Mouse (Mus musculus) lung, adult 2 months (tissue): Measurements from ENCODE around the gene Slc41a2. TPM values are rescaled to one million over a fixed set of nuclear protein-coding genes. Genes with fewer than 3 reads are reported as not detected.

Source experiments
- DNase-seq: peaks from one replicate; pipeline ENCODE4 v3.0.0; 2022
- H3K4me1 ChIP-seq: fragments of 200-500 bp; 2 replicates; pipeline ENCODE4 v1.6.1; 2011; ENCODE audit warnings: low read length; ENCODE audit not compliant: control insufficient read depth, insufficient read depth
- H3K4me3 ChIP-seq: fragments of 200-500 bp; replicated peaks from 2 replicates; pipeline ENCODE3; 2011; ENCODE audit warnings: low read depth, mild to moderate bottlenecking, control low read depth, low read length; ENCODE audit errors: extremely low read depth
- CTCF ChIP-seq: fragments of 200-500 bp; IDR thresholded peaks from 2 replicates; pipeline ENCODE4 v1.5.1; 2011; ENCODE audit warnings: mild to moderate bottlenecking, low read length, control low read depth; ENCODE audit not compliant: insufficient read depth
- POLR2A ChIP-seq: fragments of 200-500 bp; IDR thresholded peaks from 2 replicates; pipeline ENCODE4 v1.6.1; 2011; ENCODE audit warnings: low read depth, mild to moderate bottlenecking, control low read depth, low read length, borderline replicate concordance; ENCODE audit errors: extremely low read depth
- WGBS: fragments of 180-500 bp; shearing (Covaris S2); methylation state at CpG from one replicate; pipeline ENCODE4 v1.1.7; 2018; 5-methylcytosine and 5-hydroxymethylcytosine counted together
- polyA plus RNA-seq: library from polyadenylated mRNA; depleted of rRNA; stranded (reverse); fragments of >200 nt; gene quantifications from 2 replicates; pipeline ENCODE4 v1.2.3, GENCODE M21; 2012

Gene Slc41a2
- polyA plus RNA-seq, 1 experiment = 4.0 TPM

- peak; percentile 7 for DNase-seq
- Histone ChIP-seq H3K4me3 (no peak overlapping the region), H3K4me1 (no peaks in the 10 kb centered on the region)
- TF ChIP-seq CTCF (0 out of 2 replicates have a peak, but pooled peaks have one; percentile 9), POLR2A (no peak)
- WGBS = 49% methylated on average over 6 of the region's 6 CpGs
These were observed 49.9 kb downstream of the Slc41a2 start for GRCm38 (mm10) chr10:83287828-83288227.

DNA sequence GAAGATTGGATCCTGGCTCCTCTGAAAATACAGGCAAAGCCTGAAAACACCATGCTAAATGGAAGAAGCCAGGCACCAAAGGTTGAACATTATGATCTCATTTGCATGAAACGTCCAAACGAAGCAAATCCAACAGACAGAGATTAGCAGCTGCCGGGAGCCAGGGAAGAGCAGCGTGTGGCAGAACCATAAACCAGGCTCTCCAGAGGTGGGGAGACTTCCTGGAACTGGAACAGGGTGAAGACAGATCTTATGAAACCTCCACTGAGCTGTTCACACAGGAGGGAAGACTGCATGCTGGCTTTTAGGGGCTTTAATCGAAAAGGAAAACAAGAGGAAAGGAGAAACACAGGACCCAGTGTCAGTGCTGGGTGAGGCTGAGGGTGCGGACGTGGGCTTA lies 51.3 kb downstream of the Slc41a2 start:
- no peak for DNase-seq
- no peak for TF ChIP-seq CTCF
- TF ChIP-seq POLR2A = no peak
- Histone ChIP-seq H3K4me1 (no peaks in the 10 kb centered on the region), H3K4me3 (no peak overlapping the region)
- 67% methylated on average over 7 of the region's 7 CpGs for WGBS

DNA sequence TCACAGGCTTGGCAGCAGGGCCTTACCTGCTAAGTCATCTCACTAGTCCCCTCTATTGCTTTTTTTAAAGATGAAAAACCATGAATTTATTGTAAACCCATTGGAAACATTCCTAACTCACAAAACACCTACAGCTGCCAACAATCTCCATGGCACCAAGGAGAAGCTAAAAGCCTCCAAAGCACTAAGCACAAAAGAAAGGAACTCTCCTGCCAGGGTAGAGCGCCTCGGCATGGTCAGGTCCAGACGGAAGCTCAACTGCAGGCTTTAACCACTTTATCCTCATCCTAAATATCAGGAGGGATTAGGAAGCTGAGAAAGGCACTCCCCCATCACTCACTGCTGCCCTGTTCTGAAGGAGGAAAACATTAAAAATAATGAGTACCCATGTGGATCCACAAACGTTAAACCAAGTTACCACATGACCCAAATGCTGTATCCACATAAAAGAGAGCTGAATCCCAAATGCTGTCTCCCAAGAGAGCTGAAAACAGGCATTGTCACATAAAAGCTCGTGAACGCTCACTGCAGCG lies 51.9 kb downstream of the Slc41a2 start:
- no peak for DNase-seq
- 79% methylated on average over 7 of the region's 7 CpGs for WGBS
- no peak overlapping the region for H3K4me3 ChIP-seq
- no peaks in the 10 kb centered on the region for H3K4me1 ChIP-seq
- TF ChIP-seq POLR2A = no peak
- TF ChIP-seq CTCF = no peak

DNA sequence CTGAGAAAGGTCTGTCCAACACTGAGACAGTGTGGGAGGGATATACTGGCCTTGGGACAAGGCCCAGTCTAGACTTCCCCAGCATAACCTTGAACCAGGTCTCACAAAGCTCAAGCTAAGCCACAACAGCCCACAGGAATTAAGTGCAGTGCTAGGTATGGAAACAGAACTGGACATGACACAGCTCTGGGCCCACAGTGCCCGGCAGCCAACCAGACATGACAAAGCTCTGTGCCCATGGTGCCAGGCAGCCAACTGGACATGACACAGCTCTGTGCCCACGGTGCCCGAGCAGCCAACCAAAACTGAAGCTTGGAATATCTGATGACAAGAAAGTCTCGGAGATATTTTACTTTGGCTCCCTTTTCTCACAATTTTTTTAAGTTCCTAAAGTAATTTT lies 52.8 kb downstream of the Slc41a2 start:
- no peak for DNase-seq
- 92% methylated on average over 4 of the region's 4 CpGs for WGBS
- TF ChIP-seq POLR2A (no peak), CTCF (no peak)
- H3K4me3 ChIP-seq = no peak overlapping the region
- no peaks in the 10 kb centered on the region for H3K4me1 ChIP-seq

- no peak for TF ChIP-seq CTCF
- TF ChIP-seq POLR2A = no peak
- Histone ChIP-seq H3K4me1 (no peaks in the 10 kb centered on the region), H3K4me3 (no peak overlapping the region)
- no peak for DNase-seq
- 80% methylated on average over 13 of the region's 13 CpGs for WGBS
These were observed 71.0 kb downstream of the Slc41a2 start for GRCm38 (mm10) chr10:83266731-83267130.

DNA sequence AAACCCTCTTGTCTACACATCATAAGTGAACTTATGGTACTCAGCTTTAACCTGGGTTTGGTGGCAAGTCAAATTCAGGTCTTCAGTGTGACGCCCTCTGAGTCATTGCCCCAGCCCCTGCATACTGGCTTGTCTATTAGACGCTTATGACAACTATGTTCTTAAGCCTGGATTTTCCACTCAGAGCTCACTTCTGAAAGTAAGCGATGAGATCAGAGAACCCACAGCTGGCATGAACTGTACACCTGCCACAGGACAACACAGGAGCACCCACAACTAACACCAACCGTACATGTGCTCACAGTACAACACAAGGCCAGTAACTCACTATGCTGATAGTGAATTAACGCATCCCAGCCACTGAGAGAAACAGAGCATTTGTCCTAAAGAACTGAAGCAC lies 71.4 kb downstream of the Slc41a2 start:
- no peak for DNase-seq
- Histone ChIP-seq H3K4me3 (no peak overlapping the region), H3K4me1 (no peaks in the 10 kb centered on the region)
- TF ChIP-seq POLR2A (no peak), CTCF (no peak)
- 82% methylated on average over 5 of the region's 5 CpGs for WGBS

DNA sequence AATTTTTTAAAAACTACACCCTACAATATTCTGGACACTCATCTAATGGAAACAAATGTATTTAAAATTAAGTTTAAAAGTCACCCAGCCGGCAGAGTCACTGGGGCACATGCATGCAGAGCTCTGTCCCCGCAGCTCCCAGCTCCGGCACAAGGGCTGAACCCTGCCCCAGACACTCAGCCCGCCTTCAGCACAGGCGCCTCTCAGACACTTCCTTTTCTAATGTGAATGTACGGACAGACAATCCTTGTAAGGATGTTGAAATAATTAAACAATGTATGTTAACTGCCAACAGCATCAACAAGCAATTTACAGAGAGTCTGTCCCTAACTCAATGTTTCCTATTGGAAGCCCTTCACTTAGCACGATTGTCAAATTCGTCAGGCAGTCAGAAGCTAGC lies 73.0 kb downstream of the Slc41a2 start:
- H3K4me3 ChIP-seq = no peak overlapping the region
- 31% methylated on average over 8 of the region's 8 CpGs for WGBS
- no peak for DNase-seq
- TF ChIP-seq POLR2A (no peak), CTCF (no peak)
- H3K4me1 ChIP-seq = no peaks in the 10 kb centered on the region

- DNase-seq = no peak
- no peak for TF ChIP-seq CTCF
- TF ChIP-seq POLR2A = no peak
- 38% methylated on average over 2 of the region's 2 CpGs for WGBS
- H3K4me1 ChIP-seq = no peaks in the 10 kb centered on the region
- no peak overlapping the region for H3K4me3 ChIP-seq
These were observed 73.6 kb downstream of the Slc41a2 start for GRCm38 (mm10) chr10:83264056-83264455.

DNA sequence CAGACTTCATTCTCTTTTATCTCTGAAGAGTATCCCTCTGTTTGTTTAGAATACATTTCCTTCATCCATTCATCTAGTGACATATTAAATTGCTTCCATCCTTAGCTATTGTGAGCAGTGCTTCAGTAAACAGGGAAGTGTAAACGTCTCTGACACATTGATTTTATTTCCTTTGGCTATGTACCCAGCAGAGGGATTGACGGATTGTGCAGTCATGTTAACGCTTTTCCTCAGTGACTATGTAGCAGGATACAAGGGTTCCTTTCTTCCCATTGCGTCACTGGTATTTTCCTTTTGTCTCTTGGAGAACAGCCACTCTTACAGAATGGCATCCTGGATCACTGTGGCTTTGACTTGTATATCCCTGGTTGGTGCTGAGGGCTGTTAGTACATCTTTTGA lies 76.4 kb downstream of the Slc41a2 start:
- no peak for TF ChIP-seq POLR2A
- no peak for TF ChIP-seq CTCF
- no peak overlapping the region for H3K4me3 ChIP-seq
- H3K4me1 ChIP-seq = no peaks in the 10 kb centered on the region
- WGBS = 35% methylated on average over 4 of the region's 4 CpGs
- DNase-seq = no peak

DNA sequence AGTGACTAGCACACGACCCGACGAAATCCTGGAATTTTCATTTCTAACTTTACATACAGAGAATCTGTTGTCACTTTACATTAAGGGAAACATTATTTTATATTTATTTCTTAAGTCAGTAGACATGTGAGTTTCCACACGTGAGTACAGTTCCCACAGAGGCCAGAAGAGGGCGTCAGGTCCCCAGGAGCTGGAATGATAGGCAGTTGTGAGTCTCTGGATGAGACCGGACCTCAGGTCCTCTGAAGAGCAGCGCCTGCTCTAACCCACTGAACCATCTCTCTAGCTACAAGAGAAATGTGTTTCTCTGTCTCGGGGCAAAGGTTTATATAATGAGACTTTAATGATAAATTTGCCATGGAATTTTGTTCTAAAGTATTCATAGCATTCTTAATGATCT lies 86.3 kb downstream of the Slc41a2 start:
- TF ChIP-seq POLR2A (no peak), CTCF (peak; percentile 40)
- DNase-seq = no peak

GRCm38 (mm10) chr10:83248036-83248435 lies 89.6 kb downstream of the Slc41a2 start:
- Histone ChIP-seq H3K4me1 (no peaks in the 10 kb centered on the region), H3K4me3 (no peak overlapping the region)
- WGBS = 71% methylated on average over 7 of the region's 7 CpGs
- no peak for DNase-seq
- TF ChIP-seq CTCF (no peak), POLR2A (no peak)

More for the DNA sequence above, 86.3 kb downstream of the Slc41a2 start:
- Histone ChIP-seq H3K4me1 (no peaks in the 10 kb centered on the region), H3K4me3 (no peak overlapping the region)
- 70% methylated on average over 8 of the region's 8 CpGs for WGBS

DNA sequence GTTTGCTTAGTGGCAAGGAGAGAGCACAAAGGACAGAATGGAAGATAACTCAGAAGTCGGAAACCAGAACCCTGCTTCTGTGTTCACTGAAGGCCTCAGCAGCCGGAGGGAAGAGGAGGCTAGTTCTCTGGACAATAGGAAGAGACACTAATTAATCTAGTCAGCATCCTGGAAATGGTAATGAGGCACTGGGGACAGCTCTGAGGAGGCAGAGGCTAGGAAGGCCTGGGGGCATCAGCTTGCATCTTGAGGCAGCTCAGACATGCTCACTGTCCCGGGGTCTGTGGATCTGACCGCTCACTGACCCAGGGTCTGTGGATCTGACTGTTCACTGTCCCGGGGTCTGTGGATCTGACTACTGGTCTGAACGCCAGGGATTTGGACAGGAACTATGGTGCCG lies 92.0 kb downstream of the Slc41a2 start:
- no peak for DNase-seq
- H3K4me1 ChIP-seq = no peaks in the 10 kb centered on the region
- 85% methylated on average over 7 of the region's 7 CpGs for WGBS
- no peak for TF ChIP-seq POLR2A
- no peak for TF ChIP-seq CTCF
- H3K4me3 ChIP-seq = no peak overlapping the region
